Mouse (Mus musculus) kidney, postnatal 0 days (tissue): ENCODE results near the gene Mylk2. TPM values are rescaled to one million over a fixed set of nuclear protein-coding genes. Genes with fewer than 3 reads are reported as not detected.
A peak's percentile ranks its signal among the peaks of the same experiment; 100 is the strongest.

Experiments
- ATAC-seq: fragments of 200-750 bp; cut with Nextera tagmentation; replicated peaks from 2 replicates; pipeline ENCODE4 v1.8.0; 2017; ENCODE audit warnings: low read depth, moderate number of reproducible peaks, moderate TSS enrichment, moderate library complexity; ENCODE audit not compliant: low FRiP score
- DNase-seq: peaks from one replicate; pipeline ENCODE4 v3.0.0-alpha.2; 2016; ENCODE audit warnings: low spot score
- H3K27ac ChIP-seq: fragments of 300-500 bp; sonication (generic); 2 replicates; pipeline ENCODE4 v1.5.1; 2014; ENCODE audit warnings: mild to moderate bottlenecking
- H3K27me3 ChIP-seq: fragments of 300-500 bp; sonication (generic); 2 replicates; pipeline ENCODE4 v1.6.1; 2014; ENCODE audit warnings: low read length, mixed read lengths; ENCODE audit not compliant: insufficient read depth
- H3K36me3 ChIP-seq: fragments of 300-500 bp; sonication (generic); 2 replicates; pipeline ENCODE4 v1.6.1; 2014; ENCODE audit warnings: low read length, mixed read lengths; ENCODE audit not compliant: insufficient read depth
- H3K4me1 ChIP-seq: fragments of 300-500 bp; sonication (generic); replicated peaks from 2 replicates; pipeline ENCODE4 v1.6.1; 2014; ENCODE audit warnings: antibody characterized with exemption, low read length, mixed read lengths; ENCODE audit not compliant: insufficient read depth
- H3K4me2 ChIP-seq: fragments of 300-500 bp; sonication (generic); 2 replicates; pipeline ENCODE4 v1.6.1; 2014; ENCODE audit warnings: mild to moderate bottlenecking, low read length, moderate library complexity, mixed read lengths
- H3K4me3 ChIP-seq: fragments of 300-500 bp; sonication (generic); replicated peaks from 2 replicates; pipeline ENCODE4 v1.5.1; 2014; ENCODE audit warnings: low read depth, low read length
- H3K9ac ChIP-seq: fragments of 300-500 bp; sonication (generic); 2 replicates; pipeline ENCODE4 v1.6.1; 2014; ENCODE audit warnings: low read depth, low read length
- H3K9me3 ChIP-seq: fragments of 300-500 bp; sonication (generic); replicated peaks from 2 replicates; pipeline ENCODE4 v1.6.1; 2016; ENCODE audit warnings: low read length, inconsistent platforms, mixed read lengths
- CTCF ChIP-seq: IDR thresholded peaks from 2 replicates; pipeline ENCODE4 v1.5.1; 2016; ENCODE audit warnings: antibody characterized with exemption, low read depth, mild to moderate bottlenecking, moderate library complexity
- WGBS: fragments of 180-500 bp; shearing (Covaris S2); extraction: QIAGEN DNeasy Blood & Tissue Kit; methylation state at CpG from one replicate; pipeline ENCODE4 v1.1.7; 2014; 5-methylcytosine and 5-hydroxymethylcytosine counted together
- polyA plus RNA-seq: library from polyadenylated mRNA; unstranded; fragments of >200 nt; fragmentation: Nextera tagmentation; extraction: Ambion mirVana; gene quantifications from 2 replicates; pipeline ENCODE4 v1.2.1, GENCODE M21; 2015

The Mylk2 gene
- polyA plus RNA-seq, 1 experiment from 2014 or later: 0.21 TPM

GRCm38 (mm10) chr2:152887230-152887629 is 23.9 kb upstream of the Mylk2 start:
- no peak; the same call in 1 of the 2 replicates for TF ChIP-seq CTCF
- no peaks in the 10 kb centered on the region for H3K4me1 ChIP-seq
- H3K27ac ChIP-seq: no peak overlapping the region
- no peak overlapping the region for H3K9ac ChIP-seq
- H3K27me3 ChIP-seq: no peaks in the 10 kb centered on the region
- H3K4me2 ChIP-seq: no peak overlapping the region
- ATAC-seq (no peak), DNase-seq (no peak)
- WGBS: 90% methylated on average over 3 of the region's 3 CpGs
- H3K4me3 ChIP-seq: no peak overlapping the region
- H3K36me3 ChIP-seq: peaks cover 56% of the 10 kb centered on the region
- H3K9me3 ChIP-seq: no peaks in the 10 kb centered on the region

- TF ChIP-seq CTCF: no peak
- ATAC-seq: no peak
- WGBS: 81% methylated on average over 5 of the region's 5 CpGs
Observed at GRCm38 (mm10) chr2:152888774-152889173, 22.4 kb upstream of the Mylk2 start.

GRCm38 (mm10) chr2:152895834-152896233 is 15.3 kb upstream of the Mylk2 start:
- no peak for DNase-seq
- H3K27me3 ChIP-seq: no peaks in the 10 kb centered on the region

More at GRCm38 (mm10) chr2:152888774-152889173, 22.4 kb upstream of the Mylk2 start:
- DNase-seq: no peak
- H3K36me3 ChIP-seq: peaks cover 68% of the 10 kb centered on the region
- no peaks in the 10 kb centered on the region for H3K4me1 ChIP-seq
- H3K4me3 ChIP-seq: no peak overlapping the region
- no peaks in the 10 kb centered on the region for H3K9me3 ChIP-seq
- no peaks in the 10 kb centered on the region for H3K27me3 ChIP-seq
- no peak overlapping the region for H3K4me2 ChIP-seq
- H3K9ac ChIP-seq: no peak overlapping the region
- no peak overlapping the region for H3K27ac ChIP-seq

GRCm38 (mm10) chr2:152896926-152897325 is 14.2 kb upstream of the Mylk2 start:
- no peak overlapping the region for H3K4me3 ChIP-seq
- WGBS: 78% methylated on average over 3 of the region's 3 CpGs
- no peaks in the 10 kb centered on the region for H3K9me3 ChIP-seq
- no peaks in the 10 kb centered on the region for H3K27me3 ChIP-seq
- H3K4me1 ChIP-seq: no peaks in the 10 kb centered on the region
- no peak overlapping the region for H3K9ac ChIP-seq
- TF ChIP-seq CTCF: no peak
- peaks cover 25% of the 10 kb centered on the region for H3K36me3 ChIP-seq
- H3K4me2 ChIP-seq: no peak overlapping the region
- DNase-seq: no peak
- H3K27ac ChIP-seq: no peak overlapping the region
- ATAC-seq: no peak

More at GRCm38 (mm10) chr2:152895834-152896233, 15.3 kb upstream of the Mylk2 start:
- Histone ChIP-seq H3K4me1 (no peaks in the 10 kb centered on the region), H3K9me3 (no peaks in the 10 kb centered on the region), H3K27ac (no peak overlapping the region), H3K4me2 (no peak overlapping the region), H3K9ac (no peak overlapping the region), H3K36me3 (peaks cover 34% of the 10 kb centered on the region), H3K4me3 (no peak overlapping the region)
- 87% methylated on average over 9 of the region's 9 CpGs for WGBS
- TF ChIP-seq CTCF: no peak
- no peak for ATAC-seq

- Histone ChIP-seq H3K4me2 (no peak overlapping the region), H3K27ac (no peak overlapping the region), H3K4me3 (no peak overlapping the region), H3K36me3 (peaks cover 4% of the 10 kb centered on the region), H3K27me3 (no peaks in the 10 kb centered on the region), H3K9me3 (no peaks in the 10 kb centered on the region), H3K9ac (no peak overlapping the region), H3K4me1 (no peaks in the 10 kb centered on the region; the same call in 1 of the 2 replicates)
- WGBS: 48% methylated on average over 6 of the region's 6 CpGs
- TF ChIP-seq CTCF: no peak
- ATAC-seq (no peak), DNase-seq (peak; percentile 70)
Observed at GRCm38 (mm10) chr2:152899011-152899410, 12.1 kb upstream of the Mylk2 start.

GRCm38 (mm10) chr2:152901296-152901695 is 9.9 kb upstream of the Mylk2 start:
- Histone ChIP-seq H3K4me1 (peaks cover 6% of the 10 kb centered on the region), H3K4me2 (no peak overlapping the region), H3K9ac (no peak overlapping the region), H3K27me3 (no peaks in the 10 kb centered on the region), H3K27ac (no peak overlapping the region), H3K9me3 (no peaks in the 10 kb centered on the region), H3K36me3 (no peaks in the 10 kb centered on the region), H3K4me3 (no peak overlapping the region)
- DNase-seq (no peak), ATAC-seq (no peak)
- no peak for TF ChIP-seq CTCF
- 92% methylated on average over 15 of the region's 15 CpGs for WGBS

- no peak for ATAC-seq
- peaks cover 6% of the 10 kb centered on the region for H3K4me1 ChIP-seq
Observed at GRCm38 (mm10) chr2:152902658-152903057, 8.5 kb upstream of the Mylk2 start.

More at GRCm38 (mm10) chr2:152902658-152903057, 8.5 kb upstream of the Mylk2 start:
- Histone ChIP-seq H3K27ac (no peak overlapping the region), H3K9ac (no peak overlapping the region), H3K9me3 (no peaks in the 10 kb centered on the region), H3K27me3 (no peaks in the 10 kb centered on the region), H3K4me2 (no peak overlapping the region), H3K4me3 (no peak overlapping the region), H3K36me3 (no peaks in the 10 kb centered on the region)
- 19% methylated on average over 3 of the region's 3 CpGs for WGBS
- no peak for DNase-seq
- TF ChIP-seq CTCF: no peak
